Mouse (Mus musculus) forebrain, embryonic 14.5 days (tissue): ENCODE data around the gene Rab5if. TPM values are rescaled to one million over a fixed set of nuclear protein-coding genes. Genes with fewer than 3 reads are reported as not detected.

Source experiments
- ATAC-seq: fragments of 200-750 bp; cut with Nextera tagmentation; 2 replicates; pipeline ENCODE4 v1.8.0; 2017; ENCODE audit warnings: mild to moderate bottlenecking, moderate library complexity
- DNase-seq: peaks from one replicate; pipeline ENCODE4 v3.0.0-alpha.2; 2015; ENCODE audit warnings: low spot score
- H3K27ac ChIP-seq: fragments of 300-500 bp; sonication (generic); 2 replicates; pipeline ENCODE4 v1.5.1; 2014; ENCODE audit warnings: low read depth, mild to moderate bottlenecking, control low read depth, low read length, moderate library complexity
- H3K27me3 ChIP-seq: fragments of 300-500 bp; sonication (generic); replicated peaks from 2 replicates; pipeline ENCODE4 v1.6.1; 2014; ENCODE audit warnings: low read length, control low read depth, mixed read lengths; ENCODE audit not compliant: control insufficient read depth, insufficient read depth
- H3K36me3 ChIP-seq: fragments of 300-500 bp; sonication (generic); 2 replicates; pipeline ENCODE4 v1.6.1; 2014; ENCODE audit warnings: low read length, control low read depth; ENCODE audit not compliant: control insufficient read depth, insufficient read depth
- H3K4me1 ChIP-seq: fragments of 300-500 bp; sonication (generic); 2 replicates; pipeline ENCODE4 v1.6.1; 2014; ENCODE audit warnings: antibody characterized with exemption, low read length, control low read depth; ENCODE audit not compliant: control insufficient read depth, insufficient read depth
- H3K4me2 ChIP-seq: fragments of 300-500 bp; sonication (generic); 2 replicates; pipeline ENCODE4 v1.6.1; 2014; ENCODE audit warnings: mild to moderate bottlenecking, control low read depth, low read length
- H3K4me3 ChIP-seq: fragments of 300-500 bp; sonication (generic); 2 replicates; pipeline ENCODE4 v1.5.1; 2014; ENCODE audit warnings: low read depth, low read length, control low read depth
- H3K9ac ChIP-seq: fragments of 300-500 bp; sonication (generic); 2 replicates; pipeline ENCODE4 v1.6.1; 2014; ENCODE audit warnings: mild to moderate bottlenecking, low read length, control low read depth, moderate library complexity
- H3K9me3 ChIP-seq: fragments of 300-500 bp; sonication (generic); replicated peaks from 2 replicates; pipeline ENCODE4 v1.6.1; 2016; ENCODE audit warnings: low read length, control low read depth, mixed read lengths; ENCODE audit not compliant: control insufficient read depth
- WGBS: fragments of 180-500 bp; shearing (Covaris S2); extraction: QIAGEN DNeasy Blood & Tissue Kit; methylation state at CpG from one replicate; pipeline ENCODE4 v1.1.7; 2014; 5-methylcytosine and 5-hydroxymethylcytosine counted together
- polyA plus RNA-seq: library from polyadenylated mRNA; unstranded; fragments of >200 nt; fragmentation: Nextera tagmentation; extraction: Ambion mirVana; gene quantifications from 2 replicates; pipeline ENCODE4 v1.2.1, GENCODE M21; 2014

Gene Rab5if
- polyA plus RNA-seq, 1 experiment from 2014 or later = 174 TPM

DNA sequence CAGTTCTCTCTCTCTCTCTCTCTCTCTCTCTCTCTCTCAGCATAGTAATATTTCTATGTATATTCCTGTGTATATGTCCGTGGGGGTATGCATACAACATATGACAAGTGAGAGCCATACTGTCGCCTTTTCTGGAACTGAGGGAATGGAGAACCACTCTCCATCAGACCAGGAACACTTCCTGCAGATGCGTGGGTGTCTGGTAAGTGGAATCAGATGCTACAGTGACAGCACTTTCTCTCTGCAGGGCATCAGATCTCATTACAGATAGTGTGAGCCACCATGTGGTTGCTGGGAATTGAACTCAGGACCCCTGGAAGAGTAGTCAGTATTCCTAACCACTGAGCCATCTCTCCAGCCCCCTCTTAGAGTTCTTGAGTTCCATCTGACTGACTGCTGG lies 25.6 kb downstream of the Rab5if start:
- H3K9me3 ChIP-seq = no peaks in the 10 kb centered on the region
- no peak overlapping the region for H3K27ac ChIP-seq
- H3K4me2 ChIP-seq = no peak overlapping the region
- H3K4me1 ChIP-seq = no peaks in the 10 kb centered on the region
- no peaks in the 10 kb centered on the region for H3K27me3 ChIP-seq
- DNase-seq (no peak), ATAC-seq (no peak)
- H3K9ac ChIP-seq = no peak overlapping the region
- 72% methylated on average over 3 of the region's 3 CpGs for WGBS
- H3K36me3 ChIP-seq = no peaks in the 10 kb centered on the region
- H3K4me3 ChIP-seq = no peak overlapping the region

DNA sequence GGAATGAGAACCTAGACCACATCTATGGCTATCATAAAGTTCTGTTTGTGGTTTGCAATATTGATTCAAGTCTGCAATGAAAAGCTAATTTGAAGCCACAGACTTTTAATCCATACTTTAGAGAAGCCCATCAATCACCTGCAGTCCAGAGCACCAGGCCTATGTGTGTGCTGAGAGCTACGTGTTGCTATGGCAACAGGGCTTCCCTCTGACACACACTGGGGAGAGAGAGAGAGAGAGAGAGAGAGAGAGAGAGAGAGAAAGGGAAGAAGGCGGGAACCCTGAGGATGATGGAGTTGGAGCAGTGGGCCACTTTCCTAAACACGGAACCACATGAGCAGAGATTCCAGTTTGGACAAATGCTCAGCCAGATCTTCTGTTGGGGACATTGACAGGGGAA lies 29.3 kb downstream of the Rab5if start:
- Histone ChIP-seq H3K4me1 (no peaks in the 10 kb centered on the region), H3K4me3 (no peak overlapping the region), H3K27ac (no peak overlapping the region), H3K9ac (no peak overlapping the region), H3K9me3 (no peaks in the 10 kb centered on the region), H3K36me3 (no peaks in the 10 kb centered on the region), H3K27me3 (no peaks in the 10 kb centered on the region), H3K4me2 (no peak overlapping the region)
- 33% methylated on average over 3 of the region's 3 CpGs for WGBS
- peak; percentile 71 for DNase-seq
- ATAC-seq = 0 out of 2 replicates have a peak, but pooled peaks have one; percentile 50

DNA sequence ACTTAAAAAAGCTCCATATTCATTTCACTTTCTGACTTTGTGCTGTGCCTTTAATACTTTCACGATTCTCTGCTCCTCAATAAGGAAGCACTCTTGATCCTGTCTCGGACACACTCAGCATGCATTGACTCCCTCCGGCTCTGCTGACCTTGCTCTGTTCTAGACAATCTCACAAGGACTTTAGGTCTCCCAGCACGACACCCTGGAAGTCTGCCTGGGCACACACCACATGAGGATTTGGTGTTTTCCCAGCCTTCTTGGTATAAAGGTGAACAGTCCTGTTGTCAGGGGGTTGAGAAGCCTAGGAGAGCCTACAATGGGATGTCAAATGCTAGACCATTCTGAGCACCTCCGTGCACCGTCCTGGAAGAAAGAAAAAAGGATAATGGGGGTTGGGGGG lies 29.9 kb downstream of the Rab5if start:
- no peaks in the 10 kb centered on the region for H3K4me1 ChIP-seq
- H3K36me3 ChIP-seq = no peaks in the 10 kb centered on the region
- no peak overlapping the region for H3K4me2 ChIP-seq
- no peaks in the 10 kb centered on the region for H3K9me3 ChIP-seq
- DNase-seq = no peak
- WGBS = 74% methylated on average over 6 of the region's 6 CpGs
- no peaks in the 10 kb centered on the region for H3K27me3 ChIP-seq
- H3K4me3 ChIP-seq = no peak overlapping the region
- ATAC-seq = no peak
- no peak overlapping the region for H3K9ac ChIP-seq
- no peak overlapping the region for H3K27ac ChIP-seq

DNA sequence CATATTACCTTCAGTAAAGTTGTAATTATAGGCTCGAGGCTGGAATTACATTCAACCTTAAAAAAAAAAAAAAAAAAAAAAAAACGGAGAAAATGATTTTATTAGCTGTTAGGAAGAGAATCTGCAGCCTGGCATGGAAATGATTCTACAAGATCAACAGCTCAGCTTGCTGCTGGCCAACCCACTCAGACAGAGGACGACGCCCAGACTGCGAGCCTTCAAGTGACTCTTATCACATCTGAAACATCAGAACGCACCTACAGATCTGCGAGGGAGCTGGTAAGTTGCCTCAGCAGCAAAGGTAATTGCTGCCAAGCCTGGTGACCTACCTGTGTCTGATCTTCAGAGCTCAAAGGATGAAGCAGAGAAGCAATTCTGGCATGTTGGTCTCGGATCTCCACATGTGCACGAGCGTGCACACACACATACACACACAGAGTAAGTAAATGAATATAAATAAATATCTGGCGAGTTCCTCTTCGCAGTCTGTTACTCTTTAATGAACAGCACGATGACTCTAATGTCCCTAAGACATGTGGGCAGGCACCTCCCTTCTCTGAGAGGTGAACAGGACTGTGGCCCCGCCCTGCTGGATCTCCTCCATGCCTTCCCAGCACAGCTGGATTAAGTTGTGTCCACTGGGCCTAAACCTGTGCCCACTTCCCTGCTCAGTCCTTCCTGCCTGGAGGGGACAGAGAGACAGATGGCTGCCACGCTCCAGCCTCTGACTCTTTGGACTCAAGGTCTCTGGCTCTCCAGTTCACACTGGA lies 31.8 kb downstream of the Rab5if start:
- Histone ChIP-seq H3K4me3 (no peak overlapping the region), H3K36me3 (no peaks in the 10 kb centered on the region), H3K4me2 (no peak overlapping the region), H3K27ac (no peak overlapping the region), H3K27me3 (no peaks in the 10 kb centered on the region), H3K9ac (no peak overlapping the region), H3K9me3 (no peaks in the 10 kb centered on the region), H3K4me1 (no peaks in the 10 kb centered on the region)
- DNase-seq (no peak), ATAC-seq (no peak)
- WGBS = 89% methylated on average over 15 of the region's 15 CpGs

DNA sequence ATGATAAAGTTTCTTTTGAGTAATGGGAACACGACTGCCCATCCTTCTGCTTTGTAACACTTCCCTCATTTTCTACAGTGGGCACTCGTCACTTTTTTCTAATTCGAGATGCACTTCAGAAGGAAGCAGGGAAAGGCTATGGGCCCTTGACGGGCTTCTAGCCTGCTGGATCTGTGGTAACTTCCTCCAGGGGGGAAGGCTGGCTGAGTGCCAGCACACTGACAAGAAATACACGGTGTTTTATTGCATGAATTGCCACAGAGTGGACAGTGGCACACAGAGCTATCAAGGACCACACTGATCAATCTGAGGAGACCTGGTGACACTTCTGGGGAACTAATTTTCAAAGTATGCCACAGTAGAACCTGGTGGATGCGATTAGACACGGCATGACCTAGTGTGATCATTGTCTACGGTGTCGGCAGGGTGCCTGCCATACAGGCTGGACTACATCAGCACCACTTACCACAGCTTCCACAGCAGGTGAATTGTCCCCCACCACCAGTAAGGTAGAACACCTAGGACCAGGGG lies 33.5 kb downstream of the Rab5if start:
- no peak overlapping the region for H3K4me2 ChIP-seq

DNA sequence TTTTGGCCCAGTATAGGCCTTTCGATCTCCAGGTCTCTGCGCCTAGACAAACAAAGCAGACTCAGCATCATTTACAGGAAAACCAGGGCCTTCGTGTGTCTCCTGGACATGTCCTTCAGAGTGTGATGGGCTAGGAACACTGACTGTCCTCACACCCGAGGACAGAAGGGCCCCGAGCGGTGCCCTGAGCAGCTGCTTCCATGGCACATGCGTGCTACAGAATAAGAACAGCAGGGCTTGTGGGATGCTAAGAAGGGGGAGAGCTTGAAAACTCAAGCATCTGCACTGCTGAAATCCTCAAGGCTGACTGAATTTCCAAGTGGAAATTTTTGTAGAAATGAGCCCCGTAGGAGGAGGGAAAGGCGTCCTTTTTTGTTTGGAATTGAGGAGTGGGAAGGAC lies 34.1 kb downstream of the Rab5if start:
- Histone ChIP-seq H3K4me1 (no peaks in the 10 kb centered on the region), H3K9me3 (no peaks in the 10 kb centered on the region), H3K4me3 (no peak overlapping the region), H3K27me3 (no peaks in the 10 kb centered on the region), H3K27ac (no peak overlapping the region), H3K4me2 (no peak overlapping the region), H3K9ac (no peak overlapping the region), H3K36me3 (no peaks in the 10 kb centered on the region)
- no peak for ATAC-seq
- DNase-seq = no peak
- WGBS = 84% methylated on average over 9 of the region's 9 CpGs

More for the DNA sequence above, 33.5 kb downstream of the Rab5if start:
- H3K27ac ChIP-seq = no peak overlapping the region
- no peaks in the 10 kb centered on the region for H3K4me1 ChIP-seq
- no peaks in the 10 kb centered on the region for H3K9me3 ChIP-seq
- no peaks in the 10 kb centered on the region for H3K36me3 ChIP-seq
- H3K27me3 ChIP-seq = no peaks in the 10 kb centered on the region
- no peak overlapping the region for H3K9ac ChIP-seq
- ATAC-seq (no peak), DNase-seq (no peak)
- 74% methylated on average over 9 of the region's 9 CpGs for WGBS
- no peak overlapping the region for H3K4me3 ChIP-seq

DNA sequence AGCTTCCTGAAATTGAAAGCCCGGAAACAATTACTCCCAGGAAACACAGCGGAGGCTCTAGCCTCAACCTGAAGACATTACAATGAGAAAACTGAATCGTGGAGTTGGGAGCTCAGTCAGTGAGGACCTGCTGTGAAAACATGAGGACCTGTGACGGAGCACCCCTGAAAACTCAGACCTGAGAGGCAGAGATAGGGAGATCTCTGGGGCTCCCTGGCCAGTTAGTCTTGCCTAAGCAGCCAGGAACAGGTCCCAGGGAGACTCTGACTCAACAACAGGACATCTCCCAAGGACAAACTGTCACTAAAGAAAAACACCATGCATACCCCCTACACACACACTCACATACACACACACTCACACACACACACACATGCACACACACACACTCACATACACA lies 35.4 kb downstream of the Rab5if start:
- ATAC-seq (no peak), DNase-seq (no peak)
- no peak overlapping the region for H3K4me3 ChIP-seq
- 73% methylated on average over 4 of the region's 4 CpGs for WGBS
- no peak overlapping the region for H3K4me2 ChIP-seq
- no peak overlapping the region for H3K27ac ChIP-seq
- H3K36me3 ChIP-seq = no peaks in the 10 kb centered on the region
- H3K9me3 ChIP-seq = no peaks in the 10 kb centered on the region
- no peaks in the 10 kb centered on the region for H3K27me3 ChIP-seq
- H3K4me1 ChIP-seq = no peaks in the 10 kb centered on the region
- H3K9ac ChIP-seq = no peak overlapping the region

DNA sequence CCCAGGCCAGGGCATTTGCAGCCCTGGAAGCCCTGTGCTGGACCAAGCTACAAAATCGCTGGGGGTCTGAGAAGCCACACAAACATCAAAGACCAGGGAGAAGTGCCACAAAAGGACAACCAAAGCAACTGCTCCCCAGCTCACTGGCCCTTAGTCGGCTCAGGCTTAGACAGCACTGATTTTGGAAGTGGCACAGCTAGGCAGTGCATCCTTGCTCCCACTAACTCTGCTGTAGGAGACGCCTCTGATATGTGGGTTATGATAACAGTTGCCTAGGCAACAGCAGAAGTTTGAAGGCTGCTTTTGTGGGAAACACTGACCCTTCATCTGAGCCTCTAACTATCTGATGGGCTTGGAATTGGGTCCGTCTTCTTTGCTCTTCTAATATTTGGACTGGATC lies 36.3 kb downstream of the Rab5if start:
- Histone ChIP-seq H3K9ac (no peak overlapping the region), H3K4me3 (no peak overlapping the region), H3K27me3 (no peaks in the 10 kb centered on the region), H3K9me3 (no peaks in the 10 kb centered on the region), H3K27ac (no peak overlapping the region), H3K36me3 (no peaks in the 10 kb centered on the region), H3K4me1 (no peaks in the 10 kb centered on the region), H3K4me2 (no peak overlapping the region)
- WGBS = 88% methylated on average over 4 of the region's 4 CpGs
- DNase-seq (no peak), ATAC-seq (no peak)

DNA sequence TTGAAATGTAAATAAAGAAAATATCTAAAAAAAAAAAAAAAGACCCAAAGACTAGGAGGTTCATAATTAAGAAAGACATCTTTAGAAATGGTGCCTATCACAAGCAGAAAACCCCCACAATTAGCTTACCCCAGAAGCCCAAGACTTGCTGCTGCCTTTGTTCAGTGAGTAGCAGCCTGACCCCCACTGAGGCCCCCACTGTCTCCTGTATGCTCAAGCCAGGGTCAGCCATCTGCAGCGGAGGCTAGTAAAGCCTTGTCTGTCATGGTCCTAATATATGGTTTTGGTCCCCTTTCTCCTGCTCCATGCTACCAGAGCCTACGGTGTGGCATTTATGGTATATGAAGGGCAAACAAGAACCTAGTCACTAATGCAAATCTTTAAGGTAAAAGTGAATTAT lies 38.4 kb downstream of the Rab5if start:
- no peaks in the 10 kb centered on the region for H3K4me1 ChIP-seq
- no peaks in the 10 kb centered on the region for H3K36me3 ChIP-seq
- no peak overlapping the region for H3K4me2 ChIP-seq
- no peak overlapping the region for H3K9ac ChIP-seq
- 79% methylated on average over 2 of the region's 2 CpGs for WGBS
- no peak overlapping the region for H3K4me3 ChIP-seq
- DNase-seq (no peak), ATAC-seq (no peak)
- no peaks in the 10 kb centered on the region for H3K27me3 ChIP-seq
- no peaks in the 10 kb centered on the region for H3K9me3 ChIP-seq
- no peak overlapping the region for H3K27ac ChIP-seq
